Comparison of ENCODE assay signal across 16 mouse cellular contexts in the genomic region with DNA sequence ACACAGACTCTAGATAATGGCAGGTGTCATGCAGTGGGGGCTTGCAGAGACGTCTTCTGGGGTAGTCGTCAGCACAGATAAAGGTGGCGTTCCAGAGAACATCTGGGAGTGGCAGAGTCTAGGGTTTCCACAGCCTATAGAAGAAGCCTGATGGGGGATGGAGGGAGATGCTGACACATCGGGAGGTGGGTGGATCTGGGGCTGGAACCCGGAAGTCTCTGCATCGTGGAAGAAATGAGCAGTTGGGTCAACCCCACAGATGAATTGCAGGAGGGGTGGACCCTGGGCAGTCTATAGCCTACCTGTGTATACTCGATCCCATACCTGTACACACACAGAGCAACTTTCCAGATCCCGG. TPM values are rescaled to one million over a fixed set of nuclear protein-coding genes. Genes with fewer than 3 reads are reported as not detected.
"Had no signal": no experiment of that assay in that cellular context is flagged by ENCODE, and none has a peak within 500 bp of the region (broad histone marks: within the 10 kb centered on the region; RNA-seq: fewer than 3 reads in every experiment).

No protein-coding gene starts in this region.

- H3K27me3 ChIP-seq: limb, embryonic 12.5 days; lung, embryonic 15.5 days; midbrain, embryonic 15.5 days; neural tube, embryonic 12.5 days had no signal

- H3K27ac ChIP-seq: limb, embryonic 12.5 days; liver, embryonic 13.5 days; lung, embryonic 15.5 days; macrophage; midbrain, embryonic 15.5 days; neural tube, embryonic 12.5 days had no signal

- H3K9me3 ChIP-seq: limb, embryonic 12.5 days; liver, embryonic 13.5 days; lung, embryonic 15.5 days; midbrain, embryonic 15.5 days had no signal

- H3K4me2 ChIP-seq: limb, embryonic 12.5 days; liver, embryonic 13.5 days; lung, embryonic 15.5 days; midbrain, embryonic 11.5 days; midbrain, embryonic 15.5 days; neural tube, embryonic 12.5 days had no signal

- H3K4me1 ChIP-seq: liver, embryonic 13.5 days; megakaryocyte, embryonic 14.5 days had no signal

- ATAC-seq: liver, postnatal 0 days; midbrain, embryonic 15.5 days had no signal

- H3K4me3 ChIP-seq: limb, embryonic 12.5 days; liver, embryonic 13.5 days; lung, embryonic 15.5 days; megakaryocyte, embryonic 14.5 days; midbrain, embryonic 15.5 days; neural tube, embryonic 12.5 days had no signal

- H3K36me3 ChIP-seq: limb, embryonic 12.5 days; liver, embryonic 13.5 days; lung, embryonic 15.5 days; midbrain, embryonic 15.5 days; neural tube, embryonic 12.5 days had no signal

- H3K9ac ChIP-seq: limb, embryonic 12.5 days; liver, embryonic 13.5 days; liver, postnatal 0 days; lung, embryonic 15.5 days; midbrain, embryonic 15.5 days; neural tube, embryonic 12.5 days had no signal

- DNase-seq: liver; liver, embryonic 13.5 days; liver, postnatal 0 days; lung, postnatal 14 days; thymus, postnatal 4 days had no signal

RNA-seq across cellular contexts. Expression of a gene that starts 41.4 kb away (rescaled TPM):
- total RNA-seq: monocyte, adult 5-6 weeks; neutrophil, adult 5-6 weeks had no signal
- polyA plus RNA-seq: liver, embryonic 13.5 days; liver, postnatal 0 days; lung, embryonic 15.5 days; macrophage; midbrain, embryonic 11.5 days; neural tube, embryonic 12.5 days; spleen, adult 2 months; stomach, embryonic 16.5 days had no signal

RNA-seq across cellular contexts. Expression of a gene that starts 58.8 kb away (rescaled TPM):
- total RNA-seq: monocyte, adult 5-6 weeks; neutrophil, adult 5-6 weeks had no signal
